Mouse (Mus musculus) brain, embryonic 14.5 days (tissue): Measurements from ENCODE around the gene Cyp2b19.

Experiments used
- CTCF ChIP-seq: fragments of 200-500 bp; IDR thresholded peaks from 2 replicates; pipeline ENCODE4 v1.5.1; 2012; ENCODE audit warnings: inconsistent platforms, mild to moderate bottlenecking, moderate library complexity, borderline replicate concordance; ENCODE audit not compliant: insufficient read depth, insufficient read length; ENCODE audit errors: extremely low read depth
- POLR2A ChIP-seq: fragments of 200-500 bp; IDR thresholded peaks from 2 replicates; pipeline ENCODE4 v1.6.1; 2012; ENCODE audit warnings: mild to moderate bottlenecking, inconsistent platforms, borderline replicate concordance; ENCODE audit not compliant: poor library complexity, insufficient read depth, insufficient read length, severe bottlenecking; ENCODE audit errors: extremely low read depth

- TF ChIP-seq POLR2A, result no peak
- no peak for TF ChIP-seq CTCF
Observed at GRCm38 (mm10) chr7:26769881-26770470, 13.0 kb downstream of the Cyp2b19 start.
